Mouse (Mus musculus): ENCODE results near the gene Als2cr12. TPM values are rescaled to one million over a fixed set of nuclear protein-coding genes. Genes with fewer than 3 reads are reported as not detected.
"Not testable (repeated sequence)": the region's sequence is repeated elsewhere in the genome, so short reads cannot be mapped to it uniquely, and the experiment has no call there.

The Als2cr12 gene
- polyA plus RNA-seq, 1 experiment from 2014 or later, result not detected

- H3K9me3 ChIP-seq (ENCODE audit: control insufficient read depth, low read length); H3K36me3 ChIP-seq (ENCODE audit: control insufficient read depth, insufficient read depth, low read length); H3K27me3 ChIP-seq (replicated peaks; ENCODE audit: control insufficient read depth, insufficient read depth, low read length); H3K27ac ChIP-seq (ENCODE audit: low read depth, low read length); H3K9ac ChIP-seq (ENCODE audit: low read depth, low read length); H3K4me2 ChIP-seq (ENCODE audit: low read length); ATAC-seq; H3K4me3 ChIP-seq (ENCODE audit: low read length); H3K4me1 ChIP-seq (ENCODE audit: control insufficient read depth, insufficient read depth, low read depth, low read length): not testable (repeated sequence)
- WGBS, result 83% methylated on average over 1 of the region's 2 CpGs
These were observed 66.9 kb downstream of the Als2cr12 start for GRCm38 (mm10) chr1:58628847-58629246.

GRCm38 (mm10) chr1:58621996-58622748 is 73.6 kb downstream of the Als2cr12 start:
- Histone ChIP-seq H3K4me1 (ENCODE audit: control insufficient read depth, insufficient read depth, low read depth, low read length) (no peaks in the 10 kb centered on the region), H3K27ac (ENCODE audit: low read depth, low read length) (no peak overlapping the region), H3K9me3 (ENCODE audit: control insufficient read depth, low read length) (no peaks in the 10 kb centered on the region), H3K27me3 (replicated peaks; ENCODE audit: control insufficient read depth, insufficient read depth, low read length) (no peaks in the 10 kb centered on the region), H3K4me3 (ENCODE audit: low read length) (no peak overlapping the region), H3K36me3 (ENCODE audit: control insufficient read depth, insufficient read depth, low read length) (no peaks in the 10 kb centered on the region), H3K4me2 (ENCODE audit: low read length) (no peak overlapping the region), H3K9ac (ENCODE audit: low read depth, low read length) (no peak overlapping the region)
- WGBS, result 70% methylated on average over 7 of the region's 7 CpGs
- peak; percentile 67; the same call in 1 of the 2 replicates for ATAC-seq

- Histone ChIP-seq H3K36me3 (ENCODE audit: control insufficient read depth, insufficient read depth, low read length) (no peaks in the 10 kb centered on the region), H3K27me3 (replicated peaks; ENCODE audit: control insufficient read depth, insufficient read depth, low read length) (no peaks in the 10 kb centered on the region), H3K4me3 (ENCODE audit: low read length) (no peak overlapping the region), H3K4me2 (ENCODE audit: low read length) (no peak overlapping the region), H3K9ac (ENCODE audit: low read depth, low read length) (no peak overlapping the region), H3K4me1 (ENCODE audit: control insufficient read depth, insufficient read depth, low read depth, low read length) (no peaks in the 10 kb centered on the region), H3K27ac (ENCODE audit: low read depth, low read length) (no peak overlapping the region), H3K9me3 (ENCODE audit: control insufficient read depth, low read length) (no peaks in the 10 kb centered on the region)
- no peak for ATAC-seq
- 80% methylated on average over 3 of the region's 3 CpGs for WGBS
These were observed 74.5 kb downstream of the Als2cr12 start for GRCm38 (mm10) chr1:58621251-58621650.

GRCm38 (mm10) chr1:58618766-58619165 is 77.0 kb downstream of the Als2cr12 start:
- WGBS, result 94% methylated on average over 2 of the region's 2 CpGs
- Histone ChIP-seq H3K9me3 (ENCODE audit: control insufficient read depth, low read length) (no peaks in the 10 kb centered on the region), H3K27me3 (replicated peaks; ENCODE audit: control insufficient read depth, insufficient read depth, low read length) (no peaks in the 10 kb centered on the region), H3K4me3 (ENCODE audit: low read length) (no peak overlapping the region), H3K36me3 (ENCODE audit: control insufficient read depth, insufficient read depth, low read length) (no peaks in the 10 kb centered on the region), H3K4me1 (ENCODE audit: control insufficient read depth, insufficient read depth, low read depth, low read length) (no peaks in the 10 kb centered on the region), H3K27ac (ENCODE audit: low read depth, low read length) (no peak overlapping the region), H3K4me2 (ENCODE audit: low read length) (no peak overlapping the region), H3K9ac (ENCODE audit: low read depth, low read length) (no peak overlapping the region)
- no peak for ATAC-seq

- WGBS, result 72% methylated on average over 6 of the region's 6 CpGs
- H3K4me1 ChIP-seq (ENCODE audit: control insufficient read depth, insufficient read depth, low read depth, low read length), result no peaks in the 10 kb centered on the region
- ATAC-seq, result no peak
- no peak overlapping the region for H3K4me3 ChIP-seq (ENCODE audit: low read length)
- H3K36me3 ChIP-seq (ENCODE audit: control insufficient read depth, insufficient read depth, low read length), result no peaks in the 10 kb centered on the region
- no peaks in the 10 kb centered on the region for H3K9me3 ChIP-seq (ENCODE audit: control insufficient read depth, low read length)
- no peak overlapping the region for H3K9ac ChIP-seq (ENCODE audit: low read depth, low read length)
- H3K27ac ChIP-seq (ENCODE audit: low read depth, low read length), result no peak overlapping the region
- no peak overlapping the region for H3K4me2 ChIP-seq (ENCODE audit: low read length)
- H3K27me3 ChIP-seq (replicated peaks; ENCODE audit: control insufficient read depth, insufficient read depth, low read length), result no peaks in the 10 kb centered on the region
These were observed 77.7 kb downstream of the Als2cr12 start for GRCm38 (mm10) chr1:58617978-58618668.

GRCm38 (mm10) chr1:58617076-58617475 is 78.7 kb downstream of the Als2cr12 start:
- Histone ChIP-seq H3K9me3 (ENCODE audit: control insufficient read depth, low read length) (no peaks in the 10 kb centered on the region), H3K27me3 (replicated peaks; ENCODE audit: control insufficient read depth, insufficient read depth, low read length) (no peaks in the 10 kb centered on the region), H3K4me3 (ENCODE audit: low read length) (no peak overlapping the region), H3K27ac (ENCODE audit: low read depth, low read length) (no peak overlapping the region), H3K4me2 (ENCODE audit: low read length) (no peak overlapping the region), H3K4me1 (ENCODE audit: control insufficient read depth, insufficient read depth, low read depth, low read length) (no peaks in the 10 kb centered on the region), H3K9ac (ENCODE audit: low read depth, low read length) (no peak overlapping the region), H3K36me3 (ENCODE audit: control insufficient read depth, insufficient read depth, low read length) (no peaks in the 10 kb centered on the region)
- no peak for ATAC-seq
- 46% methylated on average over 5 of the region's 5 CpGs for WGBS

- no peak for ATAC-seq
- no peak overlapping the region for H3K4me2 ChIP-seq (ENCODE audit: low read length)
These were observed 79.6 kb downstream of the Als2cr12 start for GRCm38 (mm10) chr1:58616176-58616575.

GRCm38 (mm10) chr1:58615146-58615545 is 80.6 kb downstream of the Als2cr12 start:
- Histone ChIP-seq H3K4me3 (ENCODE audit: low read length) (no peak overlapping the region), H3K4me2 (ENCODE audit: low read length) (no peak overlapping the region), H3K9ac (ENCODE audit: low read depth, low read length) (no peak overlapping the region), H3K27me3 (replicated peaks; ENCODE audit: control insufficient read depth, insufficient read depth, low read length) (no peaks in the 10 kb centered on the region), H3K27ac (ENCODE audit: low read depth, low read length) (no peak overlapping the region), H3K9me3 (ENCODE audit: control insufficient read depth, low read length) (no peaks in the 10 kb centered on the region), H3K4me1 (ENCODE audit: control insufficient read depth, insufficient read depth, low read depth, low read length) (no peaks in the 10 kb centered on the region), H3K36me3 (ENCODE audit: control insufficient read depth, insufficient read depth, low read length) (no peaks in the 10 kb centered on the region)
- WGBS, result 81% methylated on average over 4 of the region's 4 CpGs
- ATAC-seq, result no peak

More at GRCm38 (mm10) chr1:58616176-58616575, 79.6 kb downstream of the Als2cr12 start:
- Histone ChIP-seq H3K9ac (ENCODE audit: low read depth, low read length) (no peak overlapping the region), H3K9me3 (ENCODE audit: control insufficient read depth, low read length) (no peaks in the 10 kb centered on the region), H3K27me3 (replicated peaks; ENCODE audit: control insufficient read depth, insufficient read depth, low read length) (no peaks in the 10 kb centered on the region), H3K27ac (ENCODE audit: low read depth, low read length) (no peak overlapping the region), H3K4me1 (ENCODE audit: control insufficient read depth, insufficient read depth, low read depth, low read length) (no peaks in the 10 kb centered on the region), H3K4me3 (ENCODE audit: low read length) (no peak overlapping the region), H3K36me3 (ENCODE audit: control insufficient read depth, insufficient read depth, low read length) (no peaks in the 10 kb centered on the region)
- WGBS, result 68% methylated on average over 3 of the region's 3 CpGs

- Histone ChIP-seq H3K27me3 (replicated peaks; ENCODE audit: control insufficient read depth, insufficient read depth, low read length) (no peaks in the 10 kb centered on the region), H3K4me3 (ENCODE audit: low read length) (no peak overlapping the region), H3K4me2 (ENCODE audit: low read length) (no peak overlapping the region), H3K4me1 (ENCODE audit: control insufficient read depth, insufficient read depth, low read depth, low read length) (no peaks in the 10 kb centered on the region), H3K36me3 (ENCODE audit: control insufficient read depth, insufficient read depth, low read length) (no peaks in the 10 kb centered on the region), H3K9ac (ENCODE audit: low read depth, low read length) (no peak overlapping the region), H3K9me3 (ENCODE audit: control insufficient read depth, low read length) (no peaks in the 10 kb centered on the region), H3K27ac (ENCODE audit: low read depth, low read length) (no peak overlapping the region)
- no peak for ATAC-seq
- 77% methylated on average over 3 of the region's 3 CpGs for WGBS
These were observed 81.4 kb downstream of the Als2cr12 start for GRCm38 (mm10) chr1:58614424-58614823.
